Comparison of ENCODE assay signal across 8 mouse cellular contexts in the genomic region with DNA sequence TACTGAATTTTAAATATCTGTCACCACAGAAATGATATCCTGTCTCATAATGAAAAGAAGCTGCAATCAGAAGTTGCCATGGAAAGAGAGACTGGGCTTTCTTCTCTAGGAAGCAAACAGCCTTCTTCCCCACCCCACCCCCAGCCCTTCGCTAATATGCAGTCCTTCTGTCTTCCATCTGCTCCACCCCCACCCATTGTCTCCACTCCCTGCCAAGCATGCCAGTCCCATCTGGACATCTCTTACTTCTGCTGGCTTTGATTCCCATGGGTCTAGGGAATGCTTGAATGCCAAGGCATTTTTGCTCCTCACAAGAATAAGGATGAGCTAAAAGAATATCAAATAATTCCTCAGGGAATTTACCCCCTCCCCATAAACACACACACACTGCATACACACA.
A peak's percentile ranks its signal among the peaks of the same experiment; 100 is the strongest.
DNase-seq lines count a peak whose midpoint lies in the region; ATAC-seq and TF ChIP-seq lines count a peak whose summit lies in the region.

No protein-coding gene starts in this region.

- TF ChIP-seq POLR2A in thymus, adult 2 months (IDR thresholded peaks at IDR 0.05; ENCODE audit: control insufficient read depth, extremely low read depth, insufficient read depth, low read length, poor library complexity), result no peak

- ATAC-seq in forebrain, postnatal 0 days, result peak; percentile 78

- intact Hi-C loops in left cerebral cortex, postnatal 10 days (cut with DNase I), result loop anchor here (10.0 kb wide), 1 partner anchor 432 kb away; no protein-coding TSS in a partner anchor

- peak; percentile 97 to 98 for DNase-seq in cerebellum, postnatal 10 days
- peak; percentile 90 for DNase-seq in forebrain, postnatal 0 days
- peak; percentile 59 to 60 for DNase-seq in left cerebral cortex, postnatal 10 days (ENCODE audit: extremely low spot score in 1 of 2, low spot score in 2 of 2)
- peak; percentile 66 to 73 for DNase-seq in right cerebral cortex, adult 2 months (ENCODE audit: low spot score in 2 of 2)
- no peak for DNase-seq in thymus, adult 2 months
- DNase-seq in ovary, postnatal 14 days (ENCODE audit: low spot score), result no peak
- no peak for DNase-seq in urinary bladder, postnatal 10 days (ENCODE audit: low spot score)
- DNase-seq in heart, adult 9 months (ENCODE audit: low spot score in 2 of 2), result no peak

- no peaks in the 10 kb centered on the region for H3K36me3 ChIP-seq in forebrain, postnatal 0 days (ENCODE audit: insufficient read depth)
- no peaks in the 10 kb centered on the region for H3K36me3 ChIP-seq in thymus, adult 2 months (ENCODE audit: control insufficient read depth, insufficient read depth, low read length)

- no peaks in the 10 kb centered on the region for H3K9me3 ChIP-seq in forebrain, postnatal 0 days (ENCODE audit: low read length)

- TF ChIP-seq CTCF in forebrain, postnatal 0 days (IDR thresholded peaks at IDR 0.05; ENCODE audit: low read depth), result no peak
- no peak for TF ChIP-seq CTCF in thymus, adult 2 months (IDR thresholded peaks at IDR 0.05; ENCODE audit: borderline replicate concordance, control insufficient read depth, extremely low read depth, insufficient read depth, low read length, poor library complexity)

- 8% methylated on average over 1 of the region's 1 CpGs for WGBS in forebrain, postnatal 0 days
- 75% methylated on average over 1 of the region's 1 CpGs for WGBS in thymus, adult 2 months

- no peaks in the 10 kb centered on the region for H3K27me3 ChIP-seq in forebrain, postnatal 0 days (ENCODE audit: insufficient read depth, low read length)
- H3K27me3 ChIP-seq in thymus, adult 2 months (ENCODE audit: control insufficient read depth, insufficient read depth, low read length), result no peaks in the 10 kb centered on the region

- H3K4me1 ChIP-seq in forebrain, postnatal 0 days (ENCODE audit: insufficient read depth), result no peaks in the 10 kb centered on the region
- no peaks in the 10 kb centered on the region for H3K4me1 ChIP-seq in thymus, adult 2 months (replicated peaks; ENCODE audit: control insufficient read depth, insufficient read depth, low read length)

- no peak overlapping the region for H3K9ac ChIP-seq in forebrain, postnatal 0 days

- H3K4me3 ChIP-seq in forebrain, postnatal 0 days (ENCODE audit: low read depth, low read length), result 0 out of 2 replicates have a peak overlapping the region, but pooled peaks have one; percentile 18
- H3K4me3 ChIP-seq in thymus, adult 2 months (ENCODE audit: control insufficient read depth, insufficient read depth, low read length), result no peak overlapping the region

- H3K27ac ChIP-seq in forebrain, postnatal 0 days (ENCODE audit: low read depth, low read length), result peak overlapping the region; percentile 69
- H3K27ac ChIP-seq in thymus, adult 2 months (ENCODE audit: control insufficient read depth, insufficient read depth, low read length), result no peak overlapping the region

- H3K4me2 ChIP-seq in forebrain, postnatal 0 days (ENCODE audit: low read depth), result peak overlapping the region; percentile 35

Comparison
In these comparisons a context has a peak if more than half of its experiments do, and no peak if none do; other contexts are left out.
1. DNase-seq: peak in cerebellum, postnatal 10 days (2 of 2), forebrain, postnatal 0 days (single experiment), left cerebral cortex, postnatal 10 days (2 of 2) and right cerebral cortex, adult 2 months (2 of 2); none in thymus, adult 2 months (single experiment), ovary, postnatal 14 days (single experiment), urinary bladder, postnatal 10 days (single experiment) and heart, adult 9 months (0 of 2).